Mouse (Mus musculus): Measurements from ENCODE around the gene Optc. TPM values are rescaled to one million over a fixed set of nuclear protein-coding genes. Genes with fewer than 3 reads are reported as not detected.

Optc gene
- polyA plus RNA-seq, 1 experiment from 2014 or later: 3.4 TPM

- no peaks in the 10 kb centered on the region for H3K36me3 ChIP-seq (ENCODE audit: control insufficient read depth, insufficient read depth, low read length)
- H3K27ac ChIP-seq (ENCODE audit: low read depth, low read length): no peak overlapping the region
- no peak overlapping the region for H3K4me3 ChIP-seq (ENCODE audit: low read depth, low read length)
- no peaks in the 10 kb centered on the region for H3K27me3 ChIP-seq (replicated peaks; ENCODE audit: control insufficient read depth, insufficient read depth, low read length)
- peaks cover 22% of the 10 kb centered on the region for H3K4me1 ChIP-seq (ENCODE audit: control insufficient read depth, insufficient read depth, low read length)
- 27% methylated on average over 4 of the region's 4 CpGs for WGBS
- no peak overlapping the region for H3K4me2 ChIP-seq (ENCODE audit: low read length)
- H3K9me3 ChIP-seq (replicated peaks; ENCODE audit: control insufficient read depth, low read length): no peaks in the 10 kb centered on the region
- DNase-seq (ENCODE audit: low spot score) (peak; percentile 88), ATAC-seq (no peak)
- H3K9ac ChIP-seq (ENCODE audit: low read length): no peak overlapping the region
Observed at GRCm38 (mm10) chr1:133911456-133911855, 3.7 kb upstream of the Optc start.

GRCm38 (mm10) chr1:133911008-133911407, 3.2 kb upstream of the Optc start:
- Histone ChIP-seq H3K9me3 (replicated peaks; ENCODE audit: control insufficient read depth, low read length) (no peaks in the 10 kb centered on the region), H3K4me1 (ENCODE audit: control insufficient read depth, insufficient read depth, low read length) (peaks cover 22% of the 10 kb centered on the region), H3K4me2 (ENCODE audit: low read length) (no peak overlapping the region), H3K27ac (ENCODE audit: low read depth, low read length) (no peak overlapping the region), H3K4me3 (ENCODE audit: low read depth, low read length) (no peak overlapping the region), H3K27me3 (replicated peaks; ENCODE audit: control insufficient read depth, insufficient read depth, low read length) (no peaks in the 10 kb centered on the region), H3K9ac (ENCODE audit: low read length) (no peak overlapping the region), H3K36me3 (ENCODE audit: control insufficient read depth, insufficient read depth, low read length) (no peaks in the 10 kb centered on the region)
- DNase-seq (ENCODE audit: low spot score): no peak
- no peak for ATAC-seq
- 63% methylated on average over 4 of the region's 4 CpGs for WGBS

- ATAC-seq: no peak
- no peak for DNase-seq (ENCODE audit: low spot score)
- Histone ChIP-seq H3K9me3 (replicated peaks; ENCODE audit: control insufficient read depth, low read length) (no peaks in the 10 kb centered on the region), H3K9ac (ENCODE audit: low read length) (no peak overlapping the region), H3K27ac (ENCODE audit: low read depth, low read length) (no peak overlapping the region), H3K36me3 (ENCODE audit: control insufficient read depth, insufficient read depth, low read length) (no peaks in the 10 kb centered on the region), H3K27me3 (replicated peaks; ENCODE audit: control insufficient read depth, insufficient read depth, low read length) (no peaks in the 10 kb centered on the region), H3K4me3 (ENCODE audit: low read depth, low read length) (no peak overlapping the region), H3K4me2 (ENCODE audit: low read length) (no peak overlapping the region), H3K4me1 (ENCODE audit: control insufficient read depth, insufficient read depth, low read length) (peaks cover 16% of the 10 kb centered on the region)
- WGBS: 85% methylated on average over 7 of the region's 7 CpGs
Observed at GRCm38 (mm10) chr1:133910108-133910507, 2.3 kb upstream of the Optc start.

- peak; percentile 19; the same call in 1 of the 2 replicates for ATAC-seq
Observed at GRCm38 (mm10) chr1:133908659-133909575, 1.1 kb upstream of the Optc start.

GRCm38 (mm10) chr1:133906420-133906819, 1.4 kb downstream of the Optc start:
- Histone ChIP-seq H3K9ac (ENCODE audit: low read length) (no peak overlapping the region; the same call in 1 of the 2 replicates), H3K4me1 (ENCODE audit: control insufficient read depth, insufficient read depth, low read length) (peaks cover 16% of the 10 kb centered on the region), H3K4me2 (ENCODE audit: low read length) (no peak overlapping the region), H3K36me3 (ENCODE audit: control insufficient read depth, insufficient read depth, low read length) (no peaks in the 10 kb centered on the region), H3K9me3 (replicated peaks; ENCODE audit: control insufficient read depth, low read length) (no peaks in the 10 kb centered on the region), H3K27ac (ENCODE audit: low read depth, low read length) (no peak overlapping the region), H3K27me3 (replicated peaks; ENCODE audit: control insufficient read depth, insufficient read depth, low read length) (0 out of 2 replicates have a peak, but pooled peaks cover 3% of the 10 kb centered on the region), H3K4me3 (ENCODE audit: low read depth, low read length) (no peak overlapping the region)
- ATAC-seq: no peak
- DNase-seq (ENCODE audit: low spot score): no peak
- 21% methylated on average over 12 of the region's 12 CpGs for WGBS

More at GRCm38 (mm10) chr1:133908659-133909575, 1.1 kb upstream of the Optc start:
- Histone ChIP-seq H3K27me3 (replicated peaks; ENCODE audit: control insufficient read depth, insufficient read depth, low read length) (0 out of 2 replicates have a peak, but pooled peaks cover 3% of the 10 kb centered on the region), H3K9ac (ENCODE audit: low read length) (peak overlapping the region; percentile 67), H3K4me1 (ENCODE audit: control insufficient read depth, insufficient read depth, low read length) (peaks cover 16% of the 10 kb centered on the region), H3K4me3 (ENCODE audit: low read depth, low read length) (peak overlapping the region; percentile 37), H3K9me3 (replicated peaks; ENCODE audit: control insufficient read depth, low read length) (no peaks in the 10 kb centered on the region), H3K27ac (ENCODE audit: low read depth, low read length) (peak overlapping the region; percentile 90), H3K36me3 (ENCODE audit: control insufficient read depth, insufficient read depth, low read length) (no peaks in the 10 kb centered on the region), H3K4me2 (ENCODE audit: low read length) (peak overlapping the region; percentile 83)
- peak; percentile 72 for DNase-seq (ENCODE audit: low spot score)
- 9% methylated on average over 27 of the region's 27 CpGs for WGBS

GRCm38 (mm10) chr1:133900825-133901224, 7.0 kb downstream of the Optc start:
- H3K9me3 ChIP-seq (replicated peaks; ENCODE audit: control insufficient read depth, low read length): no peaks in the 10 kb centered on the region
- DNase-seq (ENCODE audit: low spot score) (no peak), ATAC-seq (no peak)
- 84% methylated on average over 9 of the region's 9 CpGs for WGBS
- H3K36me3 ChIP-seq (ENCODE audit: control insufficient read depth, insufficient read depth, low read length): no peaks in the 10 kb centered on the region
- 0 out of 2 replicates have a peak, but pooled peaks cover 3% of the 10 kb centered on the region for H3K27me3 ChIP-seq (replicated peaks; ENCODE audit: control insufficient read depth, insufficient read depth, low read length)
- H3K4me2 ChIP-seq (ENCODE audit: low read length): no peak overlapping the region
- H3K4me3 ChIP-seq (ENCODE audit: low read depth, low read length): no peak overlapping the region
- no peak overlapping the region for H3K27ac ChIP-seq (ENCODE audit: low read depth, low read length)
- H3K4me1 ChIP-seq (ENCODE audit: control insufficient read depth, insufficient read depth, low read length): no peaks in the 10 kb centered on the region
- no peak overlapping the region for H3K9ac ChIP-seq (ENCODE audit: low read length)

- H3K4me2 ChIP-seq (ENCODE audit: low read length): no peak overlapping the region
- no peak overlapping the region for H3K27ac ChIP-seq (ENCODE audit: low read depth, low read length)
- no peak overlapping the region for H3K9ac ChIP-seq (ENCODE audit: low read length)
- H3K9me3 ChIP-seq (replicated peaks; ENCODE audit: control insufficient read depth, low read length): no peaks in the 10 kb centered on the region
- DNase-seq (ENCODE audit: low spot score) (no peak), ATAC-seq (no peak)
- no peak overlapping the region for H3K4me3 ChIP-seq (ENCODE audit: low read depth, low read length)
- H3K27me3 ChIP-seq (replicated peaks; ENCODE audit: control insufficient read depth, insufficient read depth, low read length): no peaks in the 10 kb centered on the region
- 78% methylated on average over 9 of the region's 9 CpGs for WGBS
- H3K36me3 ChIP-seq (ENCODE audit: control insufficient read depth, insufficient read depth, low read length): no peaks in the 10 kb centered on the region
- no peaks in the 10 kb centered on the region for H3K4me1 ChIP-seq (ENCODE audit: control insufficient read depth, insufficient read depth, low read length)
Observed at GRCm38 (mm10) chr1:133899043-133899542, 8.7 kb downstream of the Optc start.

- Histone ChIP-seq H3K4me2 (ENCODE audit: low read length) (no peak overlapping the region), H3K27me3 (replicated peaks; ENCODE audit: control insufficient read depth, insufficient read depth, low read length) (no peaks in the 10 kb centered on the region), H3K9me3 (replicated peaks; ENCODE audit: control insufficient read depth, low read length) (no peaks in the 10 kb centered on the region), H3K9ac (ENCODE audit: low read length) (no peak overlapping the region), H3K27ac (ENCODE audit: low read depth, low read length) (no peak overlapping the region), H3K4me1 (ENCODE audit: control insufficient read depth, insufficient read depth, low read length) (no peaks in the 10 kb centered on the region), H3K36me3 (ENCODE audit: control insufficient read depth, insufficient read depth, low read length) (no peaks in the 10 kb centered on the region), H3K4me3 (ENCODE audit: low read depth, low read length) (no peak overlapping the region)
- WGBS: 69% methylated on average over 6 of the region's 6 CpGs
- ATAC-seq (no peak), DNase-seq (ENCODE audit: low spot score) (no peak)
Observed at GRCm38 (mm10) chr1:133897293-133897692, 10.5 kb downstream of the Optc start.

GRCm38 (mm10) chr1:133891489-133891888, 16.3 kb downstream of the Optc start:
- Histone ChIP-seq H3K4me3 (ENCODE audit: low read depth, low read length) (no peak overlapping the region), H3K9ac (ENCODE audit: low read length) (no peak overlapping the region), H3K4me1 (ENCODE audit: control insufficient read depth, insufficient read depth, low read length) (peaks cover 15% of the 10 kb centered on the region), H3K9me3 (replicated peaks; ENCODE audit: control insufficient read depth, low read length) (no peaks in the 10 kb centered on the region), H3K36me3 (ENCODE audit: control insufficient read depth, insufficient read depth, low read length) (no peaks in the 10 kb centered on the region), H3K27ac (ENCODE audit: low read depth, low read length) (no peak overlapping the region), H3K4me2 (ENCODE audit: low read length) (no peak overlapping the region), H3K27me3 (replicated peaks; ENCODE audit: control insufficient read depth, insufficient read depth, low read length) (no peaks in the 10 kb centered on the region)
- ATAC-seq (no peak), DNase-seq (ENCODE audit: low spot score) (no peak)
- 45% methylated on average over 5 of the region's 5 CpGs for WGBS
